7 mouse cellular contexts compared by ENCODE assay signal in the genomic region with DNA sequence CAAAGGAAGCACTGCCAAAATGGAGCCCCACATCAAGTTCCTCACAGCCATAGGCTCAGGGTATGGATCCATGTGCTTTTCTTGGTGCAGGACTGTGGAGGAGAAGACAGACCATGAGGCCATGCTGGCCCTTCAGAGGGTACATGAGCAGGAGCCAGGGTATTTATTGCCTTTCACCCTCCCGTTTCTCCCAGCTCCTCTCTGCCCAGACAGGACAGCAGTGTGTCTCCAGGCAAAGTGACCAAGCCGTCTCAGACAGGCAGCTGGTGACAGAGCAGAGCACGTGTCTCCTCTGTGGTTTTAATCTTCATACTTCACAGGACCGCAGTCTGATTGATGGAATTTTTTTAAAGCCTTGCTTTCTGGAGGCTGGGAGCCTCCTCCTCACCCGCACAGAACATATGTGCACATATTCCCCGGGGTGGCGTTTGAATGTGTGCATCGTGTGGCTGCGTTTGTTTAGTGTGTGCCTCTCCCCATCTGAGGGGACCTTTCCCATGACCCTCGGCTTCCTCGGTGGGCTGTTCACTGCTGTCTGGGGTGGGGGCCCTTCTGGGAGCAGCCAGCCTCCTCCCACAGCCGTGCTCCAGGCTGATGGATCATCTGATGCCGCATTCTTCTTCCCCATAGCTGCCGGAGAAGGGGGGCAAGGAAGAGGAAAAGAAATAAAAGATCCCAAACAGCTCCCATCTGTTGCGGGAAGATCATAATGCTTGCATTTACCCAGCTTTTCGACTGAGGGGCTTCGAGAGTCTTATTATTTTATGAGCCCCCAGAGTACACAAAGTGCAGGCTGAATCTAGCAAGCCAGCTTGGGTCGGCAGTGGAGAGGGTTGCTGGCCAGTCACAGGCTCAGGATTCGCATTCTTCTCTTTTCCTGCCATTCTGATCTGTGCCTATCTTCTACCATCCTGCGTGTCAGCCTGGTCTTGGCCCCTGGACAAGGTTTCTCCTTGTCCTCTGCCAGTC.
A peak's percentile ranks its signal among the peaks of the same experiment; 100 is the strongest.
DNase-seq lines count a peak whose midpoint lies in the region; ATAC-seq lines count a peak whose summit lies in the region.

No protein-coding gene starts in this region.

- ATAC-seq in forebrain, embryonic 13.5 days, result peak; percentile 79

- WGBS in forebrain, embryonic 13.5 days, result 40% methylated on average over 20 of the region's 20 CpGs

- H3K9me3 ChIP-seq in forebrain, embryonic 13.5 days (replicated peaks), result no peaks in the 10 kb centered on the region

- H3K36me3 ChIP-seq in forebrain, embryonic 13.5 days (ENCODE audit: poor library complexity, severe bottlenecking), result no peaks in the 10 kb centered on the region

- intact Hi-C loops in left cerebral cortex, postnatal 36 days (cut with DNase I), result no loop called here

- no peak overlapping the region; the same call in 1 of the 2 replicates for H3K4me3 ChIP-seq in forebrain, embryonic 13.5 days

- H3K9ac ChIP-seq in forebrain, embryonic 13.5 days, result no peak overlapping the region; the same call in 1 of the 2 replicates

- peak; percentile 25 for DNase-seq in lung, postnatal 10 days
- no peak for DNase-seq in lung, postnatal 25 days (ENCODE audit: low spot score)
- peak; percentile 40 to 42 for DNase-seq in left cerebral cortex, postnatal 36 days (ENCODE audit: low spot score in 2 of 2)
- DNase-seq in right cerebral cortex, postnatal 36 days (ENCODE audit: low spot score in 2 of 2), result peak; percentile 22 to 26
- no peak for DNase-seq in adrenal gland, adult 8-10 months
- DNase-seq in spleen, postnatal 4 days (ENCODE audit: low spot score in 2 of 2), result no peak

- H3K27me3 ChIP-seq in forebrain, embryonic 13.5 days, result no peaks in the 10 kb centered on the region

- peak overlapping the region; percentile 45 for H3K4me2 ChIP-seq in forebrain, embryonic 13.5 days

- H3K27ac ChIP-seq in forebrain, embryonic 13.5 days, result peak overlapping the region; percentile 25; the same call in 1 of the 2 replicates

- H3K4me1 ChIP-seq in forebrain, embryonic 13.5 days, result peaks cover 16% of the 10 kb centered on the region

Comparison
In these comparisons a context has a peak if more than half of its experiments do, and no peak if none do; other contexts are left out.
1. DNase-seq: peak in lung, postnatal 10 days (single experiment), left cerebral cortex, postnatal 36 days (2 of 2) and right cerebral cortex, postnatal 36 days (2 of 2); none in lung, postnatal 25 days (single experiment), adrenal gland, adult 8-10 months (single experiment) and spleen, postnatal 4 days (0 of 2).